Mouse (Mus musculus) kidney, adult 2 months (tissue): ENCODE measurements around the gene Rfx2.

ENCODE experiments used
- CTCF ChIP-seq: fragments of 200-500 bp; conservative IDR thresholded peaks from 2 replicates; pipeline ENCODE4 v1.5.1; 2011; ENCODE audit warnings: low read depth, mild to moderate bottlenecking, control low read depth, low read length, moderate library complexity, mixed read lengths; ENCODE audit not compliant: insufficient read depth, insufficient read length
- POLR2A ChIP-seq: fragments of 200-500 bp; IDR thresholded peaks from one replicate; pipeline ENCODE4 v1.6.1; 2011; ENCODE audit warnings: low read depth, low read length, control low read depth

GRCm38 (mm10) chr17:56727659-56728058 is 103.2 kb downstream of the Rfx2 start:
- TF ChIP-seq CTCF = no peak
- no peak for TF ChIP-seq POLR2A
